20 mouse cellular contexts compared by ENCODE assay signal in genomic region chr11:28999196-28999595, GRCm38 (mm10).
A peak's percentile ranks its signal among the peaks of the same experiment; 100 is the strongest.
DNase-seq lines count a peak whose midpoint lies in the region; ATAC-seq lines count a peak whose summit lies in the region.
"Had no signal": no experiment of that assay in that cellular context is flagged by ENCODE, and none has a peak within 500 bp of the region (broad histone marks: within the 10 kb centered on the region; RNA-seq: fewer than 3 reads in every experiment).

No protein-coding gene starts in this region.

- H3K27me3 ChIP-seq in kidney, embryonic 16.5 days (ENCODE audit: insufficient read depth, low read length) = no peaks in the 10 kb centered on the region
- no peaks in the 10 kb centered on the region for H3K27me3 ChIP-seq in hindbrain, embryonic 14.5 days (ENCODE audit: control insufficient read depth, insufficient read depth, low read length)
- H3K27me3 ChIP-seq: embryonic facial prominence, embryonic 12.5 days; forebrain, embryonic 15.5 days; heart, embryonic 15.5 days; hindbrain, embryonic 13.5 days had no signal

- H3K9ac ChIP-seq in kidney, embryonic 16.5 days (replicated peaks; ENCODE audit: low read length) = no peak overlapping the region
- H3K9ac ChIP-seq in hindbrain, embryonic 14.5 days = no peak overlapping the region
- H3K9ac ChIP-seq: embryonic facial prominence, embryonic 12.5 days; forebrain, embryonic 15.5 days; heart, embryonic 15.5 days; hindbrain, embryonic 13.5 days had no signal

- no peak overlapping the region for H3K27ac ChIP-seq in kidney, embryonic 16.5 days (ENCODE audit: low read length)
- no peak overlapping the region for H3K27ac ChIP-seq in hindbrain, embryonic 14.5 days
- H3K27ac ChIP-seq: embryonic facial prominence, embryonic 12.5 days; forebrain, embryonic 15.5 days; heart, adult 2 months; heart, embryonic 15.5 days; hindbrain, embryonic 13.5 days had no signal

- H3K4me3 ChIP-seq in kidney, embryonic 16.5 days (ENCODE audit: low read length) = no peak overlapping the region
- no peak overlapping the region for H3K4me3 ChIP-seq in hindbrain, embryonic 14.5 days (replicated peaks; ENCODE audit: low read length)
- H3K4me3 ChIP-seq: embryonic facial prominence, embryonic 12.5 days; forebrain, embryonic 15.5 days; heart, adult 2 months; heart, embryonic 15.5 days; hindbrain, embryonic 13.5 days had no signal

- 37% methylated on average over 1 of the region's 1 CpGs for WGBS in kidney, embryonic 16.5 days
- WGBS in hindbrain, embryonic 14.5 days = 82% methylated on average over 1 of the region's 1 CpGs

- H3K4me1 ChIP-seq in kidney, embryonic 16.5 days (ENCODE audit: insufficient read depth, low read length) = peaks cover 18% of the 10 kb centered on the region
- no peaks in the 10 kb centered on the region for H3K4me1 ChIP-seq in hindbrain, embryonic 14.5 days (replicated peaks; ENCODE audit: control insufficient read depth, insufficient read depth, low read length)
- H3K4me1 ChIP-seq: forebrain, embryonic 15.5 days; heart, embryonic 15.5 days; hindbrain, embryonic 13.5 days had no signal

- DNase-seq in kidney, postnatal 14 days = no peak
- DNase-seq in Muller cell, postnatal 12 days (ENCODE audit: inconsistent ontology term) = peak; percentile 41
- peak; percentile 21 for DNase-seq in embryo, embryonic 10.5 days (ENCODE audit: low spot score)
- peak; percentile 37 for DNase-seq in hindlimb bud, embryonic 11.5 days (ENCODE audit: extremely low spot score, low read depth, low spot score)
- DNase-seq in frontal cortex, adult 2 months (ENCODE audit: extremely low spot score in 1 of 2, low spot score in 1 of 2) = no peak
- no peak for DNase-seq in hindbrain, embryonic 14.5 days (ENCODE audit: low spot score)
- DNase-seq: adrenal gland, adult 8-10 months; adrenal gland, postnatal 36 days; cerebellum, adult 2 months; cerebellum, postnatal 10 days; gastrocnemius, postnatal 14 days; heart, adult 2 months; heart, postnatal 14 days had no signal

- ATAC-seq in kidney, embryonic 16.5 days (ENCODE audit: low FRiP score, low TSS enrichment) = peak; percentile 35; the same call in 1 of the 2 replicates
- no peak for ATAC-seq in hindbrain, embryonic 14.5 days (ENCODE audit: low FRiP score)
- ATAC-seq: forebrain, embryonic 15.5 days; intestine, postnatal 0 days had no signal

- H3K4me2 ChIP-seq in kidney, embryonic 16.5 days (replicated peaks; ENCODE audit: low read depth, low read length) = no peak overlapping the region
- H3K4me2 ChIP-seq in hindbrain, embryonic 14.5 days (replicated peaks) = no peak overlapping the region
- H3K4me2 ChIP-seq: embryonic facial prominence, embryonic 12.5 days; forebrain, embryonic 15.5 days; heart, embryonic 11.5 days; heart, embryonic 15.5 days; hindbrain, embryonic 13.5 days had no signal

- H3K36me3 ChIP-seq in kidney, embryonic 16.5 days (ENCODE audit: insufficient read depth, low read length) = no peaks in the 10 kb centered on the region
- H3K36me3 ChIP-seq in hindbrain, embryonic 14.5 days (replicated peaks; ENCODE audit: control insufficient read depth, insufficient read depth) = no peaks in the 10 kb centered on the region
- H3K36me3 ChIP-seq: embryonic facial prominence, embryonic 12.5 days; forebrain, embryonic 15.5 days; heart, embryonic 15.5 days; hindbrain, embryonic 13.5 days had no signal

- no peaks in the 10 kb centered on the region for H3K9me3 ChIP-seq in kidney, embryonic 16.5 days (ENCODE audit: low read length)
- H3K9me3 ChIP-seq in hindbrain, embryonic 14.5 days (ENCODE audit: control insufficient read depth, low read length) = no peaks in the 10 kb centered on the region
- H3K9me3 ChIP-seq: embryonic facial prominence, embryonic 12.5 days; forebrain, embryonic 15.5 days; heart, embryonic 15.5 days; hindbrain, embryonic 13.5 days had no signal

Comparison
In these comparisons a context has a peak if more than half of its experiments do, and no peak if none do; other contexts are left out.
1. DNase-seq: peak in Muller cell, postnatal 12 days (single experiment), embryo, embryonic 10.5 days (single experiment) and hindlimb bud, embryonic 11.5 days (single experiment); none in kidney, postnatal 14 days (single experiment), frontal cortex, adult 2 months (0 of 2) and hindbrain, embryonic 14.5 days (single experiment).